Comparison of ENCODE assay signal across 15 mouse cellular contexts in genomic region chr2:178121946-178122665, GRCm38 (mm10). TPM values are rescaled to one million over a fixed set of nuclear protein-coding genes. Genes with fewer than 3 reads are reported as not detected.
DNase-seq lines count a peak whose midpoint lies in the region; ATAC-seq and TF ChIP-seq lines count a peak whose summit lies in the region.
"Had no signal": no experiment of that assay in that cellular context is flagged by ENCODE, and none has a peak within 500 bp of the region (broad histone marks: within the 10 kb centered on the region; RNA-seq: fewer than 3 reads in every experiment).

No protein-coding gene starts in this region.

- TF ChIP-seq CTCF in intestine, postnatal 0 days (IDR thresholded peaks at IDR 0.05; ENCODE audit: low read depth), result no peak

- 57% methylated on average over 4 of the region's 4 CpGs for WGBS in intestine, embryonic 14.5 days
- 52% methylated on average over 4 of the region's 4 CpGs for WGBS in intestine, postnatal 0 days
- 24% methylated on average over 4 of the region's 4 CpGs for WGBS in neural tube, embryonic 11.5 days
- WGBS in heart, embryonic 12.5 days, result 48% methylated on average over 4 of the region's 4 CpGs

- H3K9me3 ChIP-seq in intestine, embryonic 14.5 days (ENCODE audit: control insufficient read depth, low read length), result no peaks in the 10 kb centered on the region
- no peaks in the 10 kb centered on the region for H3K9me3 ChIP-seq in intestine, postnatal 0 days (ENCODE audit: control insufficient read depth)
- no peaks in the 10 kb centered on the region for H3K9me3 ChIP-seq in neural tube, embryonic 11.5 days (ENCODE audit: control insufficient read depth, low read length)
- no peaks in the 10 kb centered on the region for H3K9me3 ChIP-seq in heart, embryonic 12.5 days (replicated peaks)
- H3K9me3 ChIP-seq: limb, embryonic 12.5 days; lung, embryonic 15.5 days had no signal

- no peak overlapping the region for H3K4me2 ChIP-seq in intestine, embryonic 14.5 days (ENCODE audit: low read length)
- H3K4me2 ChIP-seq in intestine, postnatal 0 days (replicated peaks; ENCODE audit: low read depth), result no peak overlapping the region
- H3K4me2 ChIP-seq in neural tube, embryonic 11.5 days (ENCODE audit: low read depth), result no peak overlapping the region
- no peak overlapping the region for H3K4me2 ChIP-seq in heart, embryonic 12.5 days
- H3K4me2 ChIP-seq: limb, embryonic 12.5 days; lung, embryonic 15.5 days had no signal

- no peaks in the 10 kb centered on the region; the same call in 1 of the 2 replicates for H3K4me1 ChIP-seq in intestine, embryonic 14.5 days (replicated peaks; ENCODE audit: control insufficient read depth, insufficient read depth, low read length)
- no peaks in the 10 kb centered on the region for H3K4me1 ChIP-seq in intestine, postnatal 0 days (replicated peaks; ENCODE audit: control insufficient read depth, insufficient read depth, low read length)
- peaks cover 15% of the 10 kb centered on the region; the same call in 1 of the 2 replicates for H3K4me1 ChIP-seq in neural tube, embryonic 11.5 days (ENCODE audit: control insufficient read depth, insufficient read depth, low read length)
- H3K4me1 ChIP-seq in heart, embryonic 12.5 days (replicated peaks), result peaks cover 9% of the 10 kb centered on the region; the same call in 1 of the 2 replicates

- H3K27me3 ChIP-seq in intestine, embryonic 14.5 days (replicated peaks; ENCODE audit: control insufficient read depth, insufficient read depth, low read length), result peaks cover 22% of the 10 kb centered on the region
- H3K27me3 ChIP-seq in intestine, postnatal 0 days (replicated peaks; ENCODE audit: control insufficient read depth, insufficient read depth, low read length), result peaks cover 13% of the 10 kb centered on the region; the same call in 1 of the 2 replicates
- peaks cover 10% of the 10 kb centered on the region; the same call in 1 of the 2 replicates for H3K27me3 ChIP-seq in neural tube, embryonic 11.5 days (ENCODE audit: control insufficient read depth, insufficient read depth, low read length)
- H3K27me3 ChIP-seq in heart, embryonic 12.5 days (replicated peaks), result peaks cover 63% of the 10 kb centered on the region

- H3K4me3 ChIP-seq in intestine, embryonic 14.5 days (ENCODE audit: low read depth, low read length), result no peak overlapping the region
- H3K4me3 ChIP-seq in intestine, postnatal 0 days (ENCODE audit: low read depth, low read length), result no peak overlapping the region
- H3K4me3 ChIP-seq in neural tube, embryonic 11.5 days (ENCODE audit: low read depth, low read length), result no peak overlapping the region
- H3K4me3 ChIP-seq in heart, embryonic 12.5 days, result no peak overlapping the region
- H3K4me3 ChIP-seq: limb, embryonic 12.5 days; lung, embryonic 15.5 days had no signal

- ATAC-seq in cerebellum, adult (ENCODE audit: insufficient number of reproducible peaks, low FRiP score, low TSS enrichment), result no peak
- no peak for ATAC-seq in intestine, embryonic 14.5 days (replicated peaks; ENCODE audit: low FRiP score, low TSS enrichment, low read depth)
- ATAC-seq in intestine, postnatal 0 days, result no peak
- ATAC-seq in neural tube, embryonic 11.5 days (ENCODE audit: insufficient read depth, low FRiP score, low TSS enrichment), result 0 out of 2 replicates have a peak, but pooled peaks have one; percentile 3
- ATAC-seq in heart, embryonic 12.5 days (ENCODE audit: insufficient number of reproducible peaks, low FRiP score), result no peak
- ATAC-seq: inflammation-experienced regulatory T-cells, adult 6 months; midbrain, embryonic 16.5 days had no signal

- H3K36me3 ChIP-seq in intestine, embryonic 14.5 days (ENCODE audit: control insufficient read depth, insufficient read depth, low read length), result no peaks in the 10 kb centered on the region
- no peaks in the 10 kb centered on the region for H3K36me3 ChIP-seq in intestine, postnatal 0 days (ENCODE audit: control insufficient read depth, insufficient read depth)
- H3K36me3 ChIP-seq in neural tube, embryonic 11.5 days (ENCODE audit: control insufficient read depth, insufficient read depth, low read length), result no peaks in the 10 kb centered on the region
- H3K36me3 ChIP-seq in heart, embryonic 12.5 days, result no peaks in the 10 kb centered on the region
- H3K36me3 ChIP-seq: limb, embryonic 12.5 days; lung, embryonic 15.5 days had no signal

- H3K27ac ChIP-seq in intestine, embryonic 14.5 days (ENCODE audit: low read depth), result no peak overlapping the region
- H3K27ac ChIP-seq in intestine, postnatal 0 days (ENCODE audit: low read depth, low read length), result no peak overlapping the region
- H3K27ac ChIP-seq in neural tube, embryonic 11.5 days (ENCODE audit: low read depth, low read length), result no peak overlapping the region
- H3K27ac ChIP-seq in heart, embryonic 12.5 days (ENCODE audit: poor library complexity, severe bottlenecking), result no peak overlapping the region
- H3K27ac ChIP-seq: limb, embryonic 12.5 days; lung, embryonic 15.5 days had no signal

- peak; percentile 41 for DNase-seq in cerebellum, adult 11-12 months
- DNase-seq in intestine, embryonic 14.5 days (ENCODE audit: low spot score), result peak; percentile 45
- peak; percentile 3 for DNase-seq in right cerebral cortex, postnatal 25 days
- no peak for DNase-seq in right cerebral cortex, postnatal 4 days
- DNase-seq in neural tube, embryonic 11.5 days (ENCODE audit: low spot score), result peak; percentile 33
- DNase-seq: adrenal gland, postnatal 36 days; gastrocnemius, postnatal 25 days; layer of hippocampus, adult 9-11 months had no signal

- H3K9ac ChIP-seq in intestine, embryonic 14.5 days (ENCODE audit: low read length), result no peak overlapping the region
- H3K9ac ChIP-seq in intestine, postnatal 0 days (ENCODE audit: low read depth, low read length), result no peak overlapping the region
- no peak overlapping the region for H3K9ac ChIP-seq in neural tube, embryonic 11.5 days (ENCODE audit: low read length)
- no peak overlapping the region for H3K9ac ChIP-seq in heart, embryonic 12.5 days
- H3K9ac ChIP-seq: limb, embryonic 12.5 days; lung, embryonic 15.5 days had no signal

RNA-seq across cellular contexts. Expression of gene Phactr3, which starts 3.3 kb away (rescaled TPM):
- 2.3 and 3.3 TPM in 2 replicates for polyA plus RNA-seq in intestine, embryonic 14.5 days (2014; fragmentation: Nextera tagmentation; extraction: Ambion mirVana)
- 2.2 and 2.3 TPM in 2 replicates for polyA plus RNA-seq in intestine, postnatal 0 days (2015; fragmentation: Nextera tagmentation; extraction: Ambion mirVana)
- polyA plus RNA-seq in neural tube, embryonic 11.5 days (2014; fragmentation: Nextera tagmentation; extraction: Ambion mirVana), result 11.4 and 14.7 TPM in 2 replicates
- 10.1 TPM in 2 replicates for polyA plus RNA-seq in heart, embryonic 12.5 days (2016; fragmentation: Nextera tagmentation; extraction: Ambion mirVana)

RNA-seq across cellular contexts. Expression of gene Zfp931, which starts 43.8 kb away (rescaled TPM):
- 20.7 and 20.9 TPM in 2 replicates for polyA plus RNA-seq in intestine, embryonic 14.5 days (2014; fragmentation: Nextera tagmentation; extraction: Ambion mirVana)
- 4.9 and 5.9 TPM in 2 replicates for polyA plus RNA-seq in intestine, postnatal 0 days (2015; fragmentation: Nextera tagmentation; extraction: Ambion mirVana)
- 11.6 and 11.7 TPM in 2 replicates for polyA plus RNA-seq in neural tube, embryonic 11.5 days (2014; fragmentation: Nextera tagmentation; extraction: Ambion mirVana)
- polyA plus RNA-seq in heart, embryonic 12.5 days (2016; fragmentation: Nextera tagmentation; extraction: Ambion mirVana), result 12.2 and 14.4 TPM in 2 replicates
